Mouse (Mus musculus) embryonic fibroblast, embryonic 13.5 days (primary cell): ENCODE results near the gene Ppargc1a.

Source experiments
- CTCF ChIP-seq: IDR thresholded peaks from 2 replicates; pipeline ENCODE4 v1.5.1; 2011; ENCODE audit warnings: mild to moderate bottlenecking, control low read depth, low read length, moderate library complexity, borderline replicate concordance; ENCODE audit not compliant: insufficient read depth
- POLR2A ChIP-seq: IDR thresholded peaks from 2 replicates; pipeline ENCODE4 v1.6.1; 2011; ENCODE audit warnings: low read depth, mild to moderate bottlenecking, control low read depth, low read length, moderate library complexity

DNA sequence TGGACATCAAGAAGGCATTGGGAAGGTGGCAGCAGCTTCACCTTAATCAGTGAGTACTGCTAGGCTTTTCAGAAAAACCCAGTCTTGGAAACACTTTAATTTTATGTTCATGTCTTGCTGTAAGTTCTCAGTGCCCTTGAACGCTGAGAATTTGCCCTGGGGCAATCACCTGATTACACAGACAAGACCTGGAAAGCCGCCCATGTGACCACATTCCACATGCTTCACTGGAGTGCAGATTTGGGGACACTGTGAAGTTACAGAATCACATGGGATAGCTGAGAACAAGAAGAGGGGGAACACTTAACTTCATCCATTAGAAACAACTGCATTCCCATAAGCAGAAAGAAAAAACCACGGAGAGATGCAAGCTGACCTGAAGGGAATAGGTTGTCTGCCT, 115.5 kb downstream of the Ppargc1a start:
- TF ChIP-seq CTCF (no peak), POLR2A (no peak)
